Mouse (Mus musculus) ES-Bruce4 (cell line): ENCODE results near the gene Smagp. TPM values are rescaled to one million over a fixed set of nuclear protein-coding genes. Genes with fewer than 3 reads are reported as not detected.

ENCODE experiments used
- H3K27ac ChIP-seq: 2 replicates; pipeline ENCODE4 v1.5.1; 2012; ENCODE audit warnings: low read length, inconsistent platforms; ENCODE audit not compliant: insufficient read depth
- H3K27me3 ChIP-seq: 2 replicates; pipeline ENCODE4 v1.6.1; 2012; ENCODE audit warnings: mild to moderate bottlenecking, low read length, inconsistent platforms; ENCODE audit not compliant: control insufficient read depth, poor library complexity, insufficient read depth, severe bottlenecking
- H3K36me3 ChIP-seq: 2 replicates; pipeline ENCODE4 v1.6.1; 2012; ENCODE audit warnings: inconsistent platforms, mild to moderate bottlenecking, low read length, moderate library complexity; ENCODE audit not compliant: control insufficient read depth, poor library complexity, insufficient read depth, severe bottlenecking
- H3K4me1 ChIP-seq: one replicate; pipeline ENCODE4 v1.8.1; 2011; ENCODE audit warnings: low read length; ENCODE audit not compliant: control insufficient read depth, insufficient read depth
- H3K4me3 ChIP-seq: 2 replicates; pipeline ENCODE4 v1.5.1; 2011; ENCODE audit warnings: low read depth, mild to moderate bottlenecking, low read length
- H3K9ac ChIP-seq: 2 replicates; pipeline ENCODE4 v1.6.1; 2012; ENCODE audit warnings: low read depth, mild to moderate bottlenecking, inconsistent platforms; ENCODE audit not compliant: poor library complexity, severe bottlenecking
- H3K9me3 ChIP-seq: replicated peaks from 2 replicates; pipeline ENCODE4 v1.6.1; 2012; ENCODE audit warnings: mild to moderate bottlenecking, low read length, inconsistent platforms; ENCODE audit not compliant: control insufficient read depth, poor library complexity, insufficient read depth, severe bottlenecking
- CTCF ChIP-seq: IDR thresholded peaks from one replicate; pipeline ENCODE4 v1.8.1; 2011; ENCODE audit warnings: low read depth, low read length
- EP300 ChIP-seq: IDR thresholded peaks from 2 replicates; pipeline ENCODE4 v1.6.1; 2011; ENCODE audit warnings: low read depth, low read length; ENCODE audit not compliant: insufficient read depth
- POLR2A ChIP-seq: IDR thresholded peaks from one replicate; pipeline ENCODE4 v1.8.1; 2011; ENCODE audit warnings: low read length; ENCODE audit not compliant: insufficient read depth
- polyA plus RNA-seq: library from polyadenylated mRNA; stranded (reverse); fragments of >200 nt; gene quantifications from 2 replicates; pipeline ENCODE4 v1.2.4, GENCODE M21; 2011; ENCODE audit warnings: low read depth; ENCODE audit not compliant: missing spikeins, insufficient read depth, insufficient read length

Gene Smagp
- polyA plus RNA-seq, 1 experiment, result 36.6 TPM

- H3K27me3 ChIP-seq, result no peaks in the 10 kb centered on the region
- no peaks in the 10 kb centered on the region for H3K9me3 ChIP-seq
- H3K4me3 ChIP-seq, result no peak overlapping the region
- H3K36me3 ChIP-seq, result no peaks in the 10 kb centered on the region
- H3K4me1 ChIP-seq, result peaks cover 3% of the 10 kb centered on the region
- TF ChIP-seq EP300 (no peak), POLR2A (no peak), CTCF (no peak)
- H3K27ac ChIP-seq, result no peak overlapping the region
- no peak overlapping the region for H3K9ac ChIP-seq
Observed at GRCm38 (mm10) chr15:100675486-100675885, 38.7 kb upstream of the Smagp start.

- Histone ChIP-seq H3K4me3 (no peak overlapping the region), H3K9ac (no peak overlapping the region), H3K9me3 (no peaks in the 10 kb centered on the region), H3K36me3 (no peaks in the 10 kb centered on the region), H3K4me1 (peaks cover 3% of the 10 kb centered on the region), H3K27ac (no peak overlapping the region), H3K27me3 (no peaks in the 10 kb centered on the region)
- TF ChIP-seq POLR2A (no peak), CTCF (no peak)
Observed at GRCm38 (mm10) chr15:100674566-100674965, 37.8 kb upstream of the Smagp start.

GRCm38 (mm10) chr15:100673585-100674391 is 37.0 kb upstream of the Smagp start:
- no peaks in the 10 kb centered on the region for H3K36me3 ChIP-seq
- H3K9ac ChIP-seq, result no peak overlapping the region
- H3K4me3 ChIP-seq, result no peak overlapping the region
- no peaks in the 10 kb centered on the region for H3K27me3 ChIP-seq
- H3K4me1 ChIP-seq, result peaks cover 3% of the 10 kb centered on the region
- peak overlapping the region; percentile 72 for H3K27ac ChIP-seq
- H3K9me3 ChIP-seq, result no peaks in the 10 kb centered on the region
- TF ChIP-seq CTCF (no peak), POLR2A (no peak), EP300 (no peak)

GRCm38 (mm10) chr15:100670833-100671232 is 34.1 kb upstream of the Smagp start:
- Histone ChIP-seq H3K27me3 (no peaks in the 10 kb centered on the region), H3K36me3 (no peaks in the 10 kb centered on the region), H3K4me3 (no peak overlapping the region), H3K4me1 (peaks cover 4% of the 10 kb centered on the region), H3K9ac (no peak overlapping the region), H3K27ac (no peak overlapping the region), H3K9me3 (no peaks in the 10 kb centered on the region)
- TF ChIP-seq EP300 (no peak), CTCF (no peak), POLR2A (no peak)

GRCm38 (mm10) chr15:100670004-100670403 is 33.3 kb upstream of the Smagp start:
- Histone ChIP-seq H3K9ac (no peak overlapping the region), H3K9me3 (no peaks in the 10 kb centered on the region), H3K4me1 (peaks cover 1% of the 10 kb centered on the region), H3K27me3 (no peaks in the 10 kb centered on the region), H3K4me3 (no peak overlapping the region), H3K27ac (no peak overlapping the region), H3K36me3 (no peaks in the 10 kb centered on the region)
- TF ChIP-seq CTCF (no peak), EP300 (no peak), POLR2A (no peak)

GRCm38 (mm10) chr15:100669337-100669736 is 32.6 kb upstream of the Smagp start, which contains the start of gene Bin2:
Gene Bin2, minus strand, starts transcription at chr15:100669553.
- peak within 1 kb of the TSS; percentile 38 for H3K9ac ChIP-seq
- peak within 1 kb of the TSS; percentile 80 for H3K4me3 ChIP-seq
- H3K4me1 ChIP-seq, result peaks cover 1% of the 10 kb centered on the region
- H3K27ac ChIP-seq, result no peak within 1 kb of the TSS
- H3K9me3 ChIP-seq, result no peaks in the 10 kb centered on the region
- no peaks in the 10 kb centered on the region for H3K36me3 ChIP-seq
- TF ChIP-seq CTCF (no peak), POLR2A (peak; percentile 55), EP300 (0 out of 2 replicates have a peak, but pooled peaks have one; percentile 4)
- H3K27me3 ChIP-seq, result no peaks in the 10 kb centered on the region
